Mouse (Mus musculus) MEL (cell line): ENCODE data around the gene Pgbd5. TPM values are rescaled to one million over a fixed set of nuclear protein-coding genes. Genes with fewer than 3 reads are reported as not detected.

Experiments used
- DNase-seq: peaks from one replicate; pipeline ENCODE4 v3.0.0; 2011; ENCODE audit warnings: low read depth, low spot score
- H3K27ac ChIP-seq: 2 replicates; pipeline ENCODE4 v1.5.1; 2012; ENCODE audit warnings: low read depth, mild to moderate bottlenecking, control low read depth, low read length, moderate library complexity; ENCODE audit not compliant: control insufficient read depth
- H3K27me3 ChIP-seq, 2 experiments: fragments of 150-350 bp in 1 of 2; sonication (generic) in 1 of 2; 2 replicates each; pipeline ENCODE4 v1.6.1; 2012; ENCODE audit warnings: low read length in 2 of 2, mild to moderate bottlenecking in 2 of 2, improper control_type of control experiment in 1 of 2, moderate library complexity in 1 of 2; ENCODE audit not compliant: insufficient read depth in 2 of 2, control insufficient read depth in 1 of 2
- H3K36me3 ChIP-seq, 2 experiments: 2 replicates each; pipeline ENCODE4 v1.6.1; 2012 to 2014; ENCODE audit warnings: low read length in 2 of 2, improper control_type of control experiment in 1 of 2, inconsistent platforms in 1 of 2, mild to moderate bottlenecking in 1 of 2; ENCODE audit not compliant: insufficient read depth in 2 of 2, control insufficient read depth in 1 of 2
- H3K4me1 ChIP-seq, 2 experiments: fragments of 150-350 bp in 1 of 2; sonication (generic) in 1 of 2; 2 replicates each; pipeline ENCODE4 v1.6.1; 2012; ENCODE audit warnings: low read length in 2 of 2, improper control_type of control experiment in 1 of 2, mild to moderate bottlenecking in 1 of 2; ENCODE audit not compliant: insufficient read depth in 2 of 2, control insufficient read depth in 1 of 2
- H3K4me3 ChIP-seq, 2 experiments: fragments of 150-350 bp in 1 of 2; sonication (generic) in 1 of 2; 2 replicates each; pipeline ENCODE4 v1.5.1; 2012; ENCODE audit warnings: low read depth in 2 of 2, low read length in 2 of 2, mild to moderate bottlenecking in 2 of 2, moderate library complexity in 2 of 2, control low read depth in 1 of 2, improper control_type of control experiment in 1 of 2; ENCODE audit not compliant: control insufficient read depth in 1 of 2, insufficient read depth in 1 of 2
- H3K79me2 ChIP-seq: 2 replicates; pipeline ENCODE4 v1.6.1; 2012; ENCODE audit warnings: mild to moderate bottlenecking, low read length, moderate library complexity; ENCODE audit not compliant: control insufficient read depth, poor library complexity, insufficient read depth
- H3K9ac ChIP-seq: 2 replicates; pipeline ENCODE4 v1.6.1; 2012; ENCODE audit warnings: low read depth, mild to moderate bottlenecking, control low read depth, low read length, moderate library complexity; ENCODE audit not compliant: control insufficient read depth, poor library complexity, severe bottlenecking
- H3K9me3 ChIP-seq: fragments of 150-350 bp; sonication (generic); replicated peaks from 2 replicates; pipeline ENCODE4 v1.6.1; 2012; ENCODE audit warnings: mild to moderate bottlenecking, low read length, improper control_type of control experiment, moderate library complexity; ENCODE audit not compliant: insufficient read depth
- CHD1 ChIP-seq: IDR thresholded peaks from 2 replicates; pipeline ENCODE4 v1.6.1; 2012; ENCODE audit warnings: low read depth, mild to moderate bottlenecking, inconsistent platforms, low read length, improper control_type of control experiment
- CHD2 ChIP-seq: IDR thresholded peaks from 2 replicates; pipeline ENCODE4 v1.6.1; 2011; ENCODE audit warnings: low read length, improper control_type of control experiment
- CTCF ChIP-seq, 3 experiments: IDR thresholded peaks in 2 of 3; conservative IDR thresholded peaks in 1 of 3; 2 replicates each; pipeline ENCODE4 v1.5.1; 2011 to 2012; ENCODE audit warnings: low read length in 3 of 3, low read depth in 2 of 3, mild to moderate bottlenecking in 2 of 3, improper control_type of control experiment in 1 of 3, inconsistent platforms in 1 of 3, mixed read lengths in 1 of 3, moderate library complexity in 1 of 3; ENCODE audit not compliant: control insufficient read depth in 1 of 3, insufficient read depth in 1 of 3, poor library complexity in 1 of 3, severe bottlenecking in 1 of 3
- ELF1 ChIP-seq: IDR thresholded peaks from 2 replicates; pipeline ENCODE4 v1.6.1; 2014; ENCODE audit warnings: low read depth, mild to moderate bottlenecking, inconsistent platforms, low read length, improper control_type of control experiment, moderate library complexity
- ETS1 ChIP-seq: IDR thresholded peaks from 2 replicates; pipeline ENCODE4 v1.6.1; 2012; ENCODE audit warnings: low read depth, mild to moderate bottlenecking, inconsistent platforms, low read length, improper control_type of control experiment, moderate library complexity
- GATA1 ChIP-seq: IDR thresholded peaks from 2 replicates; pipeline ENCODE4 v1.6.1; 2011; ENCODE audit warnings: low read depth, low read length, improper control_type of control experiment
- HCFC1 ChIP-seq: IDR thresholded peaks from 2 replicates; pipeline ENCODE4 v1.6.1; 2012; ENCODE audit warnings: low read depth, mild to moderate bottlenecking, inconsistent platforms, low read length, improper control_type of control experiment, moderate library complexity
- JUND ChIP-seq: IDR thresholded peaks from 2 replicates; pipeline ENCODE4 v1.6.1; 2011; ENCODE audit warnings: low read depth, mild to moderate bottlenecking, improper control_type of control experiment, low read length
- KAT2A ChIP-seq: conservative IDR thresholded peaks from 2 replicates; pipeline ENCODE4 v1.6.1; 2012; ENCODE audit warnings: low read depth, low read length, improper control_type of control experiment, inconsistent platforms
- MAX ChIP-seq: IDR thresholded peaks from 2 replicates; pipeline ENCODE4 v1.6.1; 2011; ENCODE audit warnings: low read length, improper control_type of control experiment
- MEF2A ChIP-seq: IDR thresholded peaks from 2 replicates; pipeline ENCODE4 v1.6.1; 2014; ENCODE audit warnings: low read depth, mild to moderate bottlenecking, inconsistent platforms, low read length, improper control_type of control experiment; ENCODE audit not compliant: poor library complexity, insufficient replicate concordance, severe bottlenecking; ENCODE audit errors: extremely low read depth
- MXI1 ChIP-seq: IDR thresholded peaks from 2 replicates; pipeline ENCODE4 v1.6.1; 2011; ENCODE audit warnings: mild to moderate bottlenecking, low read depth, low read length, improper control_type of control experiment
- MYB ChIP-seq: IDR thresholded peaks from 2 replicates; pipeline ENCODE4 v1.6.1; 2011; ENCODE audit warnings: mild to moderate bottlenecking, low read depth, low read length, improper control_type of control experiment
- MYC ChIP-seq: IDR thresholded peaks from 2 replicates; pipeline ENCODE4 v1.6.1; 2011; ENCODE audit warnings: low read depth, mild to moderate bottlenecking, low read length, improper control_type of control experiment, moderate library complexity
- POLR2AphosphoS2 ChIP-seq: IDR thresholded peaks from 2 replicates; pipeline ENCODE4 v1.6.1; 2011; ENCODE audit warnings: low read length, improper control_type of control experiment
- RAD21 ChIP-seq: IDR thresholded peaks from 2 replicates; pipeline ENCODE4 v1.6.1; 2011; ENCODE audit warnings: mild to moderate bottlenecking, low read depth, low read length, improper control_type of control experiment
- SIN3A ChIP-seq: IDR thresholded peaks from 2 replicates; pipeline ENCODE4 v1.6.1; 2012; ENCODE audit warnings: low read length, improper control_type of control experiment, inconsistent platforms
- SMC3 ChIP-seq: IDR thresholded peaks from 2 replicates; pipeline ENCODE4 v1.6.1; 2011; ENCODE audit warnings: low read depth, low read length, improper control_type of control experiment
- TAL1 ChIP-seq: IDR thresholded peaks from 2 replicates; pipeline ENCODE4 v1.6.1; 2012; ENCODE audit warnings: mild to moderate bottlenecking, inconsistent platforms, low read length, moderate library complexity, mixed read lengths
- TBP ChIP-seq: IDR thresholded peaks from 2 replicates; pipeline ENCODE4 v1.8.0; 2011; ENCODE audit warnings: low read depth, low read length, improper control_type of control experiment
- TCF12 ChIP-seq: IDR thresholded peaks from 2 replicates; pipeline ENCODE4 v1.6.1; 2014; ENCODE audit warnings: low read depth, mild to moderate bottlenecking, inconsistent platforms, low read length, improper control_type of control experiment, moderate library complexity
- UBTF ChIP-seq: IDR thresholded peaks from 2 replicates; pipeline ENCODE4 v1.6.1; 2012; ENCODE audit warnings: low read depth, mild to moderate bottlenecking, inconsistent platforms, low read length, improper control_type of control experiment, moderate library complexity, borderline replicate concordance; ENCODE audit not compliant: insufficient read depth
- ZC3H11A ChIP-seq: IDR thresholded peaks from 2 replicates; pipeline ENCODE4 v1.6.1; 2012; ENCODE audit warnings: low read depth, mild to moderate bottlenecking, inconsistent platforms, low read length, improper control_type of control experiment
- ZMIZ1 ChIP-seq: IDR thresholded peaks from 2 replicates; pipeline ENCODE4 v1.6.1; 2012; ENCODE audit warnings: low read depth, mild to moderate bottlenecking, inconsistent platforms, low read length, improper control_type of control experiment, moderate library complexity
- ZNF384 ChIP-seq: IDR thresholded peaks from 2 replicates; pipeline ENCODE4 v1.6.1; 2012; ENCODE audit warnings: low read depth, mild to moderate bottlenecking, inconsistent platforms, low read length, improper control_type of control experiment
- polyA plus RNA-seq, 2 experiments: library from polyadenylated mRNA; stranded (reverse) in 1 of 2; unstranded in 1 of 2; fragments of >175 nt in 1 of 2; fragments of >200 nt in 1 of 2; gene quantifications; 2 replicates each; pipeline versions ENCODE4 v1.2.1 to v1.2.4; 2012; ENCODE audit warnings: low replicate concordance in 2 of 2, low read depth in 1 of 2; ENCODE audit not compliant: insufficient read length in 2 of 2, insufficient read depth in 1 of 2, missing spikeins in 1 of 2
- total RNA-seq: library from RNA; depleted of rRNA; stranded (reverse); fragments of 300-350 nt; gene quantifications from 2 replicates; pipeline ENCODE4 v1.2.3, GENCODE M21; 2012

The Pgbd5 gene
- total and polyA plus RNA-seq, 3 experiments, result not detected

- no peaks in the 10 kb centered on the region for H3K36me3 ChIP-seq
- H3K9ac ChIP-seq, result no peak overlapping the region
- TF ChIP-seq TCF12 (no peak), JUND (no peak), CTCF (IDR thresholded peaks at IDR 0.05 in 2 of 3, conservative IDR thresholded peaks at IDR 0.05 in 1 of 3; ENCODE audit: control insufficient read depth in 1 of 3, insufficient read depth in 1 of 3, low read depth in 2 of 3, low read length in 3 of 3, poor library complexity in 1 of 3, severe bottlenecking in 1 of 3) (no peak), ELF1 (no peak), ETS1 (no peak), ZC3H11A (no peak), POLR2AphosphoS2 (no peak), UBTF (no peak), CHD2 (no peak), ZNF384 (no peak), KAT2A (no peak), CHD1 (no peak), TBP (no peak), MAX (no peak), RAD21 (no peak)
- TF ChIP-seq, all 39 proteins: peak for 0
- no peak for DNase-seq
- no peaks in the 10 kb centered on the region for H3K4me1 ChIP-seq
- H3K27me3 ChIP-seq, result no peaks in the 10 kb centered on the region; a peak in 1 of 4 replicates
- no peak overlapping the region for H3K4me3 ChIP-seq
- no peaks in the 10 kb centered on the region for H3K9me3 ChIP-seq
- H3K79me2 ChIP-seq, result no peaks in the 10 kb centered on the region
- H3K27ac ChIP-seq, result no peak overlapping the region
These were observed 23.7 kb downstream of the Pgbd5 start for GRCm38 (mm10) chr8:124415789-124416188.

GRCm38 (mm10) chr8:124415002-124415401 lies 24.5 kb downstream of the Pgbd5 start:
- H3K9ac ChIP-seq, result no peak overlapping the region
- TF ChIP-seq ZMIZ1, result no peak
- TF ChIP-seq MXI1, result no peak
- no peak for TF ChIP-seq MAX
- TF ChIP-seq TAL1, result no peak
- no peak for TF ChIP-seq ELF1
- no peak for TF ChIP-seq SMC3
- no peak for TF ChIP-seq HCFC1
- TF ChIP-seq MYB, result no peak
- TF ChIP-seq GATA1, result no peak
- no peak for TF ChIP-seq SIN3A
- no peak for TF ChIP-seq JUND
- TF ChIP-seq MYC, result no peak
- no peak for TF ChIP-seq MEF2A
- no peaks in the 10 kb centered on the region; a peak in 1 of 4 replicates for H3K27me3 ChIP-seq
- H3K79me2 ChIP-seq, result no peaks in the 10 kb centered on the region
- H3K9me3 ChIP-seq, result no peaks in the 10 kb centered on the region
- peak; percentile 11 for DNase-seq
- H3K27ac ChIP-seq, result no peak overlapping the region
- no peaks in the 10 kb centered on the region for H3K36me3 ChIP-seq
- H3K4me1 ChIP-seq, result no peaks in the 10 kb centered on the region
- no peak overlapping the region for H3K4me3 ChIP-seq
